Mouse (Mus musculus) embryonic facial prominence, embryonic 11.5 days (tissue): ENCODE results near the gene Ppa1. TPM values are rescaled to one million over a fixed set of nuclear protein-coding genes. Genes with fewer than 3 reads are reported as not detected.

Experiments used
- ATAC-seq: fragments of 200-750 bp; cut with Nextera tagmentation; replicated peaks from 2 replicates; pipeline ENCODE4 v1.8.0; 2017; ENCODE audit warnings: low read depth; ENCODE audit not compliant: insufficient number of reproducible peaks, low FRiP score, low TSS enrichment
- DNase-seq: peaks from one replicate; pipeline ENCODE4 v3.0.0-alpha.2; 2015; ENCODE audit warnings: low spot score
- H3K27ac ChIP-seq: fragments of 300-500 bp; sonication (generic); replicated peaks from 2 replicates; pipeline ENCODE4 v1.5.1; 2014; ENCODE audit warnings: mild to moderate bottlenecking, low read depth, low read length, control low read depth
- H3K27me3 ChIP-seq: fragments of 300-500 bp; sonication (generic); 2 replicates; pipeline ENCODE4 v1.6.1; 2014; ENCODE audit warnings: mild to moderate bottlenecking, low read length, moderate library complexity, mixed read lengths; ENCODE audit not compliant: control insufficient read depth, insufficient read depth
- H3K36me3 ChIP-seq: fragments of 300-500 bp; sonication (generic); replicated peaks from 2 replicates; pipeline ENCODE4 v1.6.1; 2014; ENCODE audit warnings: low read depth, mild to moderate bottlenecking, low read length, moderate library complexity, mixed read lengths; ENCODE audit not compliant: control insufficient read depth, insufficient read depth
- H3K4me1 ChIP-seq: fragments of 300-500 bp; sonication (generic); 2 replicates; pipeline ENCODE4 v1.6.1; 2014; ENCODE audit warnings: low read length, mixed read lengths; ENCODE audit not compliant: control insufficient read depth, insufficient read depth
- H3K4me2 ChIP-seq: fragments of 300-500 bp; sonication (generic); 2 replicates; pipeline ENCODE4 v1.6.1; 2014; ENCODE audit warnings: low read depth, mild to moderate bottlenecking, control low read depth, low read length, moderate library complexity
- H3K4me3 ChIP-seq: fragments of 300-500 bp; sonication (generic); 2 replicates; pipeline ENCODE4 v1.5.1; 2014; ENCODE audit warnings: low read depth, low read length, control low read depth
- H3K9ac ChIP-seq: fragments of 300-500 bp; sonication (generic); replicated peaks from 2 replicates; pipeline ENCODE4 v1.6.1; 2014; ENCODE audit warnings: mild to moderate bottlenecking, control low read depth, low read length
- H3K9me3 ChIP-seq: fragments of 300-500 bp; sonication (generic); replicated peaks from 2 replicates; pipeline ENCODE4 v1.6.1; 2016; ENCODE audit warnings: mild to moderate bottlenecking, low read length, inconsistent platforms, mixed read lengths; ENCODE audit not compliant: control insufficient read depth
- WGBS: fragments of 180-500 bp; shearing (Covaris S2); extraction: QIAGEN DNeasy Blood & Tissue Kit; methylation state at CpG from one replicate; pipeline ENCODE4 v1.1.7; 2014; 5-methylcytosine and 5-hydroxymethylcytosine counted together
- polyA plus RNA-seq: library from polyadenylated mRNA; unstranded; fragments of >200 nt; fragmentation: Nextera tagmentation; extraction: Ambion mirVana; gene quantifications from 2 replicates; pipeline ENCODE4 v1.2.1, GENCODE M21; 2014

The Ppa1 gene
- polyA plus RNA-seq, 1 experiment from 2014 or later, result 320 TPM

GRCm38 (mm10) chr10:61627195-61627937 is 21.0 kb upstream of the Ppa1 start:
- Histone ChIP-seq H3K9me3 (no peaks in the 10 kb centered on the region), H3K27me3 (peaks cover 17% of the 10 kb centered on the region), H3K9ac (no peak overlapping the region), H3K4me2 (no peak overlapping the region), H3K4me1 (peaks cover 10% of the 10 kb centered on the region), H3K27ac (no peak overlapping the region), H3K4me3 (no peak overlapping the region), H3K36me3 (no peaks in the 10 kb centered on the region)
- ATAC-seq (no peak), DNase-seq (peak; percentile 37)
- 42% methylated on average over 15 of the region's 15 CpGs for WGBS

DNA sequence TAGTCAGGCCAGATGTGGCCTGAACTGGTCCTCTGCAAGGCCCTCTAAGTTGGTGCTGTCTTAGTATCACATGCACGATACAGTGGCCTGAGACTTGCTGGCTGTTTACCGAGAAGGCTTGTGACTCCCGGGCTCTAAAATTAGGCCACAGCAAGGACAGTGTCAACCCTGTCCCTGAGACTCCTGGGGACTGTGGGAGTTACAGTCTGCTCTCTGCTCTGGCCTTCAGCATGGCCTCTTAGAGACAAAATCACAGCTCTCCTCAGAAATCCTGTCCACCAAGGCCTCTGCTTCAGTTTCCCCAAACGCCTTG is 20.5 kb upstream of the Ppa1 start:
- H3K27me3 ChIP-seq, result peaks cover 17% of the 10 kb centered on the region
- ATAC-seq (no peak), DNase-seq (no peak)
- no peaks in the 10 kb centered on the region for H3K36me3 ChIP-seq
- H3K9ac ChIP-seq, result no peak overlapping the region
- 62% methylated on average over 4 of the region's 4 CpGs for WGBS
- H3K4me2 ChIP-seq, result no peak overlapping the region
- no peaks in the 10 kb centered on the region for H3K9me3 ChIP-seq
- peaks cover 10% of the 10 kb centered on the region for H3K4me1 ChIP-seq
- no peak overlapping the region for H3K4me3 ChIP-seq
- no peak overlapping the region for H3K27ac ChIP-seq

DNA sequence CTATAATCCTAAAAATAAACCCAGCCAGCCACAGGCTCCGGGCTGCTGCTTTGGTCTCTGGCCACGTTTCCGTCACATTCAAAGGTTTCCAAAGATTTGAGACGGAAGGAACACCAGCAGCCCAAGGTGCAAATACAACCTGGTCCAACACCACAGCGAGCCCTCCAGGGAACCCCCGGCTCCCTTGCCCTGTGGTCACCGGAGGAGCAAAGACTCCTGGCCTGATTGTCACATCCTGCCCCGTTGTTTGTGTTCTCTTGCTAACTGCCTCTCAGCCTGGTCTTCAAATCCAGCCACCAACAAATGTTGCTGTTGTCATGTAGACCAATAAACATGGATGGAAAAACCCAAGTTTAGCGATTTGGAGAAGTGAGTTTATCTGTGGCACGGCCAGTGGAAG is 15.9 kb upstream of the Ppa1 start:
- Histone ChIP-seq H3K9ac (no peak overlapping the region), H3K36me3 (no peaks in the 10 kb centered on the region), H3K4me1 (no peaks in the 10 kb centered on the region; the same call in 1 of the 2 replicates), H3K27ac (no peak overlapping the region), H3K4me2 (no peak overlapping the region), H3K4me3 (no peak overlapping the region), H3K9me3 (no peaks in the 10 kb centered on the region), H3K27me3 (no peaks in the 10 kb centered on the region)
- 83% methylated on average over 10 of the region's 10 CpGs for WGBS
- DNase-seq (no peak), ATAC-seq (no peak)

GRCm38 (mm10) chr10:61637055-61637454 is 11.3 kb upstream of the Ppa1 start:
- Histone ChIP-seq H3K27ac (no peak overlapping the region), H3K36me3 (no peaks in the 10 kb centered on the region), H3K4me2 (no peak overlapping the region), H3K4me3 (no peak overlapping the region), H3K9me3 (no peaks in the 10 kb centered on the region), H3K4me1 (no peaks in the 10 kb centered on the region), H3K27me3 (no peaks in the 10 kb centered on the region), H3K9ac (no peak overlapping the region)
- WGBS, result 70% methylated on average over 7 of the region's 7 CpGs
- ATAC-seq (no peak), DNase-seq (no peak)

DNA sequence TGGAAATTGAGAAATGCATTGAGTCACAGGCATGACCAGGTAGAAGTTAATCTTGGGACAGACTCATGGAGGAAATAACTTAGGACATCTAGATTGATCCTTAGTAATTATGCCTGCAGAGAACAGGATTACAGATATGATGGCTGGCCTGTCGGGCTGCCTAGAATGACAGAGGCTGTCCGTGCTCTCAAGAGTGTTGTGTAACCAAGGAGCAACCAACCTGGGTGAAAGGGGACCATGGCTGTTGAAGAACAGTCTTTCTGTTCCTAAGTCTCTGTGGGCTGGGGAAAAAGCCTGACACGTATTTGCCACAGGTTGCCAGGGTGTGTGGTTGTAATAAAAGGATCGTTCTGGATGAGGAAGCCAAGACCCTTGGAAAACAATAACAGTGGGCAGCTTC is 8.0 kb upstream of the Ppa1 start:
- no peak overlapping the region for H3K4me3 ChIP-seq
- H3K4me2 ChIP-seq, result no peak overlapping the region
- DNase-seq (no peak), ATAC-seq (no peak)
- H3K27me3 ChIP-seq, result no peaks in the 10 kb centered on the region
- H3K36me3 ChIP-seq, result no peaks in the 10 kb centered on the region
- no peaks in the 10 kb centered on the region for H3K9me3 ChIP-seq
- no peaks in the 10 kb centered on the region for H3K4me1 ChIP-seq
- H3K9ac ChIP-seq, result no peak overlapping the region
- WGBS, result 76% methylated on average over 4 of the region's 4 CpGs
- H3K27ac ChIP-seq, result no peak overlapping the region

- no peak for ATAC-seq
- H3K9me3 ChIP-seq, result no peaks in the 10 kb centered on the region
- H3K4me3 ChIP-seq, result no peak overlapping the region
- 75% methylated on average over 7 of the region's 7 CpGs for WGBS
- H3K4me1 ChIP-seq, result no peaks in the 10 kb centered on the region
- no peak overlapping the region for H3K9ac ChIP-seq
- no peak overlapping the region for H3K27ac ChIP-seq
- H3K36me3 ChIP-seq, result no peaks in the 10 kb centered on the region
- H3K27me3 ChIP-seq, result no peaks in the 10 kb centered on the region
- H3K4me2 ChIP-seq, result no peak overlapping the region
- no peak for DNase-seq
Observed at GRCm38 (mm10) chr10:61646557-61646956, 1.8 kb upstream of the Ppa1 start.

DNA sequence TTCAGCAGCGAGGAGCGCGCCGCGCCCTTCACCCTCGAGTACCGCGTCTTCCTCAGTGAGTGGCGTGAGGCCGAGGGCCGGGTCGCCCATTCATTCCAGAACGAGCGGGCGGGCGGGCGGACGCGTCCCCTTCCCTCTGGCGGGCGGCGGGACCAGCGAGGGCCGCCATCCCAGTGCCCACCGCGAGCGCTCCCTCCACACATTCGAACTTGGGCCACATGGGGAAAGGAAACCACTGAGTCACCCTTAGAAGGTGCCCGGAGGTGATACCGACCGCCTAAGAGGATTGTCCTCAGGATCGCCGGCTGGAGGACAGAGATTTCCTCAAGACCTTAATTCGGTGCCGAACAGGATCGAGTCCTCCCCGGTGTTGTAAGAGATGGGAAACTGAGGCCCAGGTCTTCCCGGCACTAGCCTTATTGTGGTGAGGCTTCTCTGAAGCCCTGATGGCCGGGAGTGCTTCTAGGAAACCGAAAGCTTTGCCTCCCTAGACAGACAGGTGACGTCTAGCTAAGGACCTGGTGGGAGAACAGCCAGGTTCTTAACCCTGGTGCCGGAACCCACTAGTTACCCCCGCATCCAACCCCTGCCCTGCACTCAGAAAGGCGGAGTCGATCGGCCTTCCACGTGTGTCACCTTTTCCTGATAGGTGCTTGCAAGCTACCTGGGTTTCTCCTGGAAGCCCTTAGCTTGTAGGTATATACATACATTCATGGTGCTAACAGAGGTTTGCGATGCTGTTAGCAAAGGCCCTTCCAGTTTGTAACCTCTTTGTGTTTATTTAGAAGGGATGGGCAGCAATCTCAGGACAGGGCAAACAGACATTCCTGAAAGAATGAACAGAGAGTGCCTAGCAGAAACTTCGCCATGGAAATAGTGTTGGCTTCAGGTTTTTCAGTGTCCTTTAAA is 639 bp downstream of the Ppa1 start:
- no peaks in the 10 kb centered on the region for H3K4me1 ChIP-seq
- H3K9me3 ChIP-seq, result no peaks in the 10 kb centered on the region
- peak overlapping the region; percentile 80 for H3K4me2 ChIP-seq
- DNase-seq, result no peak
- peak overlapping the region; percentile 88 for H3K9ac ChIP-seq
- H3K27ac ChIP-seq, result peak overlapping the region; percentile 76; the same call in 1 of the 2 replicates
- no peak; the same call in 1 of the 2 replicates for ATAC-seq
- no peaks in the 10 kb centered on the region; the same call in 1 of the 2 replicates for H3K36me3 ChIP-seq
- H3K27me3 ChIP-seq, result no peaks in the 10 kb centered on the region
- 2% methylated on average over 45 of the region's 49 CpGs for WGBS
- H3K4me3 ChIP-seq, result peak overlapping the region; percentile 72

GRCm38 (mm10) chr10:61654105-61654504 is 5.8 kb downstream of the Ppa1 start:
- ATAC-seq, result no peak
- no peaks in the 10 kb centered on the region; the same call in none of the 2 replicates for H3K36me3 ChIP-seq
- 91% methylated on average over 4 of the region's 4 CpGs for WGBS

More at GRCm38 (mm10) chr10:61654105-61654504, 5.8 kb downstream of the Ppa1 start:
- no peaks in the 10 kb centered on the region for H3K4me1 ChIP-seq
- DNase-seq, result no peak
- no peaks in the 10 kb centered on the region for H3K27me3 ChIP-seq
- H3K9me3 ChIP-seq, result no peaks in the 10 kb centered on the region
- H3K4me3 ChIP-seq, result no peak overlapping the region
- no peak overlapping the region for H3K4me2 ChIP-seq
- no peak overlapping the region for H3K27ac ChIP-seq
- H3K9ac ChIP-seq, result no peak overlapping the region
